In genomic region chr8:10754986-10755308, GRCm38 (mm10) we compare ENCODE assay signal across 20 mouse cellular contexts.
A peak's percentile ranks its signal among the peaks of the same experiment; 100 is the strongest.
DNase-seq lines count a peak whose midpoint lies in the region; ATAC-seq lines count a peak whose summit lies in the region.
"Had no signal": no experiment of that assay in that cellular context is flagged by ENCODE, and none has a peak within 500 bp of the region (broad histone marks: within the 10 kb centered on the region; RNA-seq: fewer than 3 reads in every experiment).

No protein-coding gene starts in this region.

- ATAC-seq in hindbrain, embryonic 11.5 days (ENCODE audit: low FRiP score) = peak; percentile 12; the same call in 1 of the 2 replicates
- ATAC-seq in hindbrain, embryonic 14.5 days (ENCODE audit: low FRiP score) = no peak; the same call in 1 of the 2 replicates
- ATAC-seq in forebrain, embryonic 12.5 days (ENCODE audit: low FRiP score) = peak; percentile 50
- ATAC-seq in forebrain, embryonic 15.5 days (replicated peaks) = peak; percentile 36; the same call in 1 of the 2 replicates
- peak; percentile 67 for ATAC-seq in midbrain, embryonic 13.5 days

- no peak overlapping the region for H3K4me3 ChIP-seq in hindbrain, embryonic 11.5 days (ENCODE audit: low read depth, low read length)
- no peak overlapping the region for H3K4me3 ChIP-seq in hindbrain, embryonic 14.5 days (replicated peaks; ENCODE audit: low read length)
- no peak overlapping the region for H3K4me3 ChIP-seq in forebrain, embryonic 12.5 days (replicated peaks)
- H3K4me3 ChIP-seq in forebrain, embryonic 15.5 days = no peak overlapping the region
- H3K4me3 ChIP-seq in midbrain, embryonic 13.5 days (replicated peaks) = no peak overlapping the region
- H3K4me3 ChIP-seq: layer of hippocampus, adult 2 months; left cerebral cortex, adult 2 months; megakaryocyte, embryonic 14.5 days; myocyte had no signal

- H3K36me3 ChIP-seq in hindbrain, embryonic 11.5 days (ENCODE audit: control insufficient read depth, insufficient read depth, low read length) = no peaks in the 10 kb centered on the region
- no peaks in the 10 kb centered on the region for H3K36me3 ChIP-seq in hindbrain, embryonic 14.5 days (replicated peaks; ENCODE audit: control insufficient read depth, insufficient read depth)
- H3K36me3 ChIP-seq in forebrain, embryonic 12.5 days (replicated peaks) = no peaks in the 10 kb centered on the region
- no peaks in the 10 kb centered on the region for H3K36me3 ChIP-seq in forebrain, embryonic 15.5 days
- no peaks in the 10 kb centered on the region for H3K36me3 ChIP-seq in midbrain, embryonic 13.5 days

- no peak overlapping the region for H3K9ac ChIP-seq in hindbrain, embryonic 11.5 days (ENCODE audit: low read depth, low read length)
- H3K9ac ChIP-seq in hindbrain, embryonic 14.5 days = no peak overlapping the region
- H3K9ac ChIP-seq in forebrain, embryonic 12.5 days = no peak overlapping the region
- no peak overlapping the region for H3K9ac ChIP-seq in forebrain, embryonic 15.5 days (replicated peaks)
- no peak overlapping the region for H3K9ac ChIP-seq in midbrain, embryonic 13.5 days (replicated peaks)

- H3K4me1 ChIP-seq in hindbrain, embryonic 11.5 days (replicated peaks; ENCODE audit: control insufficient read depth, insufficient read depth, low read length) = 0 out of 2 replicates have a peak, but pooled peaks cover 2% of the 10 kb centered on the region
- peaks cover 1% of the 10 kb centered on the region for H3K4me1 ChIP-seq in hindbrain, embryonic 14.5 days (replicated peaks; ENCODE audit: control insufficient read depth, insufficient read depth, low read length)
- peaks cover 29% of the 10 kb centered on the region for H3K4me1 ChIP-seq in forebrain, embryonic 12.5 days
- H3K4me1 ChIP-seq in forebrain, embryonic 15.5 days = peaks cover 21% of the 10 kb centered on the region
- peaks cover 29% of the 10 kb centered on the region for H3K4me1 ChIP-seq in midbrain, embryonic 13.5 days (replicated peaks)

- no peak for DNase-seq in hindbrain, embryonic 11.5 days (ENCODE audit: low spot score)
- DNase-seq in hindbrain, embryonic 14.5 days (ENCODE audit: low spot score) = no peak
- DNase-seq in gastrocnemius, adult 8-10 months (ENCODE audit: low spot score in 2 of 2) = no peak
- no peak for DNase-seq in left cerebral cortex, adult 18-20 months (ENCODE audit: low spot score in 2 of 2)
- DNase-seq: adrenal gland, adult 8-10 months; cerebellum, adult 8-10 months; gastrocnemius, postnatal 10 days; kidney, adult 8-10 months; kidney, postnatal 14 days; lung, adult 18-20 months; right cerebral cortex, postnatal 4 days had no signal

- no peaks in the 10 kb centered on the region for H3K9me3 ChIP-seq in hindbrain, embryonic 11.5 days (ENCODE audit: control insufficient read depth, low read length)
- H3K9me3 ChIP-seq in hindbrain, embryonic 14.5 days (ENCODE audit: control insufficient read depth, low read length) = no peaks in the 10 kb centered on the region
- H3K9me3 ChIP-seq in forebrain, embryonic 12.5 days = no peaks in the 10 kb centered on the region
- H3K9me3 ChIP-seq in forebrain, embryonic 15.5 days = no peaks in the 10 kb centered on the region
- H3K9me3 ChIP-seq in midbrain, embryonic 13.5 days = no peaks in the 10 kb centered on the region
- H3K9me3 ChIP-seq: megakaryocyte, embryonic 14.5 days had no signal

- H3K4me2 ChIP-seq in hindbrain, embryonic 11.5 days (replicated peaks; ENCODE audit: low read depth, low read length) = no peak overlapping the region
- H3K4me2 ChIP-seq in hindbrain, embryonic 14.5 days (replicated peaks) = no peak overlapping the region
- H3K4me2 ChIP-seq in forebrain, embryonic 12.5 days = no peak overlapping the region
- H3K4me2 ChIP-seq in forebrain, embryonic 15.5 days (replicated peaks) = no peak overlapping the region
- no peak overlapping the region for H3K4me2 ChIP-seq in midbrain, embryonic 13.5 days (replicated peaks)
- H3K4me2 ChIP-seq: liver, embryonic 11.5 days had no signal

- WGBS in hindbrain, embryonic 11.5 days = 76% methylated on average over 4 of the region's 4 CpGs
- 68% methylated on average over 4 of the region's 4 CpGs for WGBS in hindbrain, embryonic 14.5 days
- 68% methylated on average over 4 of the region's 4 CpGs for WGBS in forebrain, embryonic 12.5 days
- 64% methylated on average over 4 of the region's 4 CpGs for WGBS in forebrain, embryonic 15.5 days
- WGBS in midbrain, embryonic 13.5 days = 75% methylated on average over 4 of the region's 4 CpGs

- no peak overlapping the region for H3K27ac ChIP-seq in hindbrain, embryonic 11.5 days (ENCODE audit: low read depth, low read length)
- H3K27ac ChIP-seq in hindbrain, embryonic 14.5 days = no peak overlapping the region
- peak overlapping the region; percentile 61 for H3K27ac ChIP-seq in forebrain, embryonic 12.5 days
- H3K27ac ChIP-seq in forebrain, embryonic 15.5 days (replicated peaks) = no peak overlapping the region
- peak overlapping the region; percentile 42; the same call in 1 of the 2 replicates for H3K27ac ChIP-seq in midbrain, embryonic 13.5 days
- H3K27ac ChIP-seq: layer of hippocampus, adult 2 months; left cerebral cortex, adult 2 months; stomach, postnatal 0 days had no signal

- H3K27me3 ChIP-seq in hindbrain, embryonic 11.5 days (ENCODE audit: control insufficient read depth, insufficient read depth, low read length) = no peaks in the 10 kb centered on the region
- no peaks in the 10 kb centered on the region for H3K27me3 ChIP-seq in hindbrain, embryonic 14.5 days (ENCODE audit: control insufficient read depth, insufficient read depth, low read length)
- peaks cover 15% of the 10 kb centered on the region; the same call in 1 of the 2 replicates for H3K27me3 ChIP-seq in forebrain, embryonic 12.5 days
- no peaks in the 10 kb centered on the region for H3K27me3 ChIP-seq in forebrain, embryonic 15.5 days
- H3K27me3 ChIP-seq in midbrain, embryonic 13.5 days = no peaks in the 10 kb centered on the region

Comparison
In these comparisons a context has a peak if more than half of its experiments do, and no peak if none do; other contexts are left out.
1. H3K27ac ChIP-seq: peak in forebrain, embryonic 12.5 days (single experiment) and midbrain, embryonic 13.5 days (single experiment); none in hindbrain, embryonic 11.5 days (single experiment), hindbrain, embryonic 14.5 days (single experiment) and forebrain, embryonic 15.5 days (single experiment).